Mouse (Mus musculus): Measurements from ENCODE around the gene Ube2o.

Ube2o gene

GRCm38 (mm10) chr11:116488693-116489375 lies 92.4 kb downstream of the Ube2o start:
- no peak for DNase-seq (ENCODE audit: low spot score in 2 of 2)

- DNase-seq (ENCODE audit: low spot score in 2 of 2): no peak
Measured at GRCm38 (mm10) chr11:116488207-116488606, 93.0 kb downstream of the Ube2o start.
